In genomic region chr6:88196054-88196732, GRCm38 (mm10) we compare ENCODE assay signal across 7 mouse cellular contexts. TPM values are rescaled to one million over a fixed set of nuclear protein-coding genes. Genes with fewer than 3 reads are reported as not detected.
DNase-seq lines count a peak whose midpoint lies in the region; ATAC-seq and TF ChIP-seq lines count a peak whose summit lies in the region.

No protein-coding gene starts in this region.

- no peak overlapping the region for H3K27ac ChIP-seq in testis, adult 2 months (ENCODE audit: control insufficient read depth, insufficient read depth, low read depth, low read length)
- H3K27ac ChIP-seq in heart, embryonic 14.5 days (replicated peaks in 1 of 2; ENCODE audit: control insufficient read depth in 1 of 2, insufficient read depth in 1 of 2, low read depth in 2 of 2, low read length in 2 of 2), result peak overlapping the region; percentile 13 to 48; a peak in 1 of 4 replicates
- H3K27ac ChIP-seq in liver, embryonic 16.5 days (ENCODE audit: low read length), result no peak overlapping the region
- no peak overlapping the region for H3K27ac ChIP-seq in thymus, adult 2 months (ENCODE audit: control insufficient read depth, insufficient read depth, low read length)

- no peak for TF ChIP-seq CTCF in testis, adult 2 months (IDR thresholded peaks at IDR 0.05; ENCODE audit: control insufficient read depth, insufficient read depth, insufficient replicate concordance, low read depth, low read length)
- no peak for TF ChIP-seq CTCF in thymus, adult 2 months (IDR thresholded peaks at IDR 0.05; ENCODE audit: borderline replicate concordance, control insufficient read depth, extremely low read depth, insufficient read depth, low read length, poor library complexity)

- peak overlapping the region; percentile 66 for H3K4me3 ChIP-seq in testis, adult 2 months (ENCODE audit: control insufficient read depth, low read depth, low read length)
- H3K4me3 ChIP-seq in heart, embryonic 14.5 days (ENCODE audit: control insufficient read depth in 1 of 2, insufficient read depth in 1 of 2, low read depth in 1 of 2, low read length in 2 of 2), result peak overlapping the region; percentile 54 to 56
- peak overlapping the region; percentile 42; the same call in 1 of the 2 replicates for H3K4me3 ChIP-seq in liver, embryonic 16.5 days (ENCODE audit: low read depth, low read length)
- H3K4me3 ChIP-seq in thymus, adult 2 months (ENCODE audit: control insufficient read depth, insufficient read depth, low read length), result no peak overlapping the region

- ATAC-seq in heart, embryonic 14.5 days (ENCODE audit: insufficient number of reproducible peaks, insufficient read depth, low FRiP score, low read depth), result no peak
- ATAC-seq in liver, embryonic 16.5 days (ENCODE audit: low read depth), result no peak

- no peaks in the 10 kb centered on the region for H3K36me3 ChIP-seq in testis, adult 2 months (ENCODE audit: control insufficient read depth, insufficient read depth, low read length)
- H3K36me3 ChIP-seq in heart, embryonic 14.5 days (ENCODE audit: control insufficient read depth, insufficient read depth, low read length), result no peaks in the 10 kb centered on the region
- no peaks in the 10 kb centered on the region for H3K36me3 ChIP-seq in liver, embryonic 16.5 days (ENCODE audit: control insufficient read depth, insufficient read depth)
- H3K36me3 ChIP-seq in thymus, adult 2 months (ENCODE audit: control insufficient read depth, insufficient read depth, low read length), result no peaks in the 10 kb centered on the region

- H3K4me2 ChIP-seq in heart, embryonic 14.5 days (ENCODE audit: low read length), result peak overlapping the region; percentile 79
- H3K4me2 ChIP-seq in liver, embryonic 16.5 days (ENCODE audit: low read depth, low read length), result 0 out of 2 replicates have a peak overlapping the region, but pooled peaks have one; percentile 54

- peaks cover 55% of the 10 kb centered on the region for H3K4me1 ChIP-seq in testis, adult 2 months (ENCODE audit: control insufficient read depth, insufficient read depth, low read length)
- peaks cover 14 to 42% of the 10 kb centered on the region in 2 experiments; a peak in 3 of 4 replicates for H3K4me1 ChIP-seq in heart, embryonic 14.5 days (ENCODE audit: control insufficient read depth in 2 of 2, insufficient read depth in 2 of 2, low read length in 2 of 2)
- peaks cover 36% of the 10 kb centered on the region for H3K4me1 ChIP-seq in liver, embryonic 16.5 days (ENCODE audit: control insufficient read depth, low read depth, low read length)
- peaks cover 4% of the 10 kb centered on the region; the same call in 1 of the 2 replicates for H3K4me1 ChIP-seq in thymus, adult 2 months (replicated peaks; ENCODE audit: control insufficient read depth, insufficient read depth, low read length)

- no peak for TF ChIP-seq POLR2A in testis, adult 2 months (IDR thresholded peaks at IDR 0.05; ENCODE audit: control insufficient read depth, low read depth, low read length)
- no peak for TF ChIP-seq POLR2A in thymus, adult 2 months (IDR thresholded peaks at IDR 0.05; ENCODE audit: control insufficient read depth, extremely low read depth, insufficient read depth, low read length, poor library complexity)

- peaks cover 4% of the 10 kb centered on the region for H3K27me3 ChIP-seq in testis, adult 2 months (ENCODE audit: control insufficient read depth, insufficient read depth, low read length)
- H3K27me3 ChIP-seq in heart, embryonic 14.5 days (ENCODE audit: control insufficient read depth, insufficient read depth, low read length), result peaks cover 93% of the 10 kb centered on the region
- peaks cover 100% of the 10 kb centered on the region for H3K27me3 ChIP-seq in liver, embryonic 16.5 days (ENCODE audit: control insufficient read depth, insufficient read depth, low read depth, low read length)
- H3K27me3 ChIP-seq in thymus, adult 2 months (ENCODE audit: control insufficient read depth, insufficient read depth, low read length), result peaks cover 28% of the 10 kb centered on the region

- peak overlapping the region; percentile 57 for H3K9ac ChIP-seq in heart, embryonic 14.5 days (ENCODE audit: low read length)
- H3K9ac ChIP-seq in liver, embryonic 16.5 days (ENCODE audit: low read depth, low read length), result no peak overlapping the region

- WGBS in heart, embryonic 14.5 days, result 3% methylated on average over 33 of the region's 33 CpGs
- 10% methylated on average over 33 of the region's 33 CpGs for WGBS in liver, embryonic 16.5 days (ENCODE audit: insufficient replicate concordance)
- WGBS in thymus, adult 2 months, result 39% methylated on average over 33 of the region's 33 CpGs

- no peak for DNase-seq in testis, postnatal 10 days (ENCODE audit: low spot score)
- no peak for DNase-seq in right cerebral cortex, adult 18-20 months
- DNase-seq in thymus, adult 2 months, result no peak
- DNase-seq in Muller cell, postnatal 12 days (ENCODE audit: inconsistent ontology term), result no peak

- H3K9me3 ChIP-seq in heart, embryonic 14.5 days (ENCODE audit: control insufficient read depth, low read length), result no peaks in the 10 kb centered on the region
- no peaks in the 10 kb centered on the region for H3K9me3 ChIP-seq in liver, embryonic 16.5 days (replicated peaks; ENCODE audit: control insufficient read depth, low read length)

RNA-seq across cellular contexts. Expression of gene Gata2, which starts 2.5 kb away (rescaled TPM):
- 44.7 and 54.1 TPM in 2 replicates for polyA plus RNA-seq in testis, adult 2 months (2012; rRNA removed)
- 12.5 and 18.6 TPM in 2 replicates for polyA plus RNA-seq in heart, embryonic 14.5 days (2014; fragmentation: Nextera tagmentation; extraction: Ambion mirVana)
- polyA plus RNA-seq in liver, embryonic 16.5 days (2015; fragmentation: Nextera tagmentation; extraction: Ambion mirVana), result 3.0 and 3.7 TPM in 2 replicates
- polyA plus RNA-seq in thymus, adult 2 months (2012; rRNA removed), result 2.1 and 3.0 TPM in 2 replicates

RNA-seq across cellular contexts. Expression of gene Dnajb8, which starts 25.9 kb away (rescaled TPM):
- 720 and 738 TPM in 2 replicates for polyA plus RNA-seq in testis, adult 2 months (2012; rRNA removed)
- polyA plus RNA-seq in heart, embryonic 14.5 days (2014; fragmentation: Nextera tagmentation; extraction: Ambion mirVana), result not detected in 2 replicates
- polyA plus RNA-seq in liver, embryonic 16.5 days (2015; fragmentation: Nextera tagmentation; extraction: Ambion mirVana), result not detected in 2 replicates
- not detected in 2 replicates for polyA plus RNA-seq in thymus, adult 2 months (2012; rRNA removed)

Comparison
In these comparisons a context has a peak if more than half of its experiments do, and no peak if none do; other contexts are left out.
1. H3K27ac ChIP-seq: peak in heart, embryonic 14.5 days (2 of 2); none in testis, adult 2 months (single experiment), liver, embryonic 16.5 days (single experiment) and thymus, adult 2 months (single experiment).
2. RNA of gene Dnajb8, which starts 25.9 kb away (polyA plus RNA-seq): 720 to 738 TPM in testis, adult 2 months; not detected in thymus, adult 2 months, not detected in heart, embryonic 14.5 days and not detected in liver, embryonic 16.5 days; every median in the first group is over 100 times any median in the second.